In genomic region chr2:130840846-130841245, GRCm38 (mm10) we compare ENCODE assay signal across 8 mouse cellular contexts.
DNase-seq lines count a peak whose midpoint lies in the region; ATAC-seq and TF ChIP-seq lines count a peak whose summit lies in the region.

No protein-coding gene starts in this region.

- no peaks in the 10 kb centered on the region for H3K9me3 ChIP-seq in ES-E14 (ENCODE audit: control insufficient read depth, insufficient read depth, low read depth, low read length)
- no peaks in the 10 kb centered on the region for H3K9me3 ChIP-seq in intestine, embryonic 16.5 days (ENCODE audit: control insufficient read depth, low read length)

- no peaks in the 10 kb centered on the region for H3K27me3 ChIP-seq in intestine, embryonic 16.5 days (replicated peaks; ENCODE audit: control insufficient read depth, insufficient read depth, low read length)
- no peaks in the 10 kb centered on the region; the same call in 1 of the 2 replicates for H3K27me3 ChIP-seq in splenic B cell, adult 2 months (ENCODE audit: control insufficient read depth, insufficient read depth, low read length, poor library complexity, severe bottlenecking)

- intact Hi-C loops in left cerebral cortex, postnatal 10 days (cut with DNase I), result loop anchor here (5.0 kb wide), 2 partner anchors 66 to 111 kb away; partner anchors contain the start of genes 4930402H24Rik and Atrn

- in situ Hi-C loops in ES-E14 (cut with MboI; ENCODE audit: low sequenced_read_pairs in 2 of 2, unreplicated experiment in 2 of 2), result no loop called here

- WGBS in intestine, embryonic 16.5 days, result 4% methylated on average over 4 of the region's 4 CpGs

- no peak overlapping the region for H3K9ac ChIP-seq in ES-E14 (ENCODE audit: insufficient read depth, low read depth, low read length, poor library complexity, severe bottlenecking)
- no peak overlapping the region for H3K9ac ChIP-seq in intestine, embryonic 16.5 days (ENCODE audit: low read depth, low read length)

- peak; percentile 21 for DNase-seq in ES-E14 (ENCODE audit: low read depth, low spot score)
- peak; percentile 93 for DNase-seq in cerebellum, adult 9-10 months
- peak; percentile 84 to 91 for DNase-seq in frontal cortex, adult 2 months (ENCODE audit: extremely low spot score in 1 of 2, low spot score in 1 of 2)
- peak; percentile 46 to 89 for DNase-seq in left cerebral cortex, postnatal 10 days (ENCODE audit: extremely low spot score in 1 of 2, low spot score in 2 of 2)
- DNase-seq in splenic B cell, adult 2 months (ENCODE audit: low read depth, low spot score), result peak; percentile 35
- DNase-seq in adrenal gland, postnatal 4 days (ENCODE audit: low spot score in 2 of 2), result no peak

- ATAC-seq in intestine, embryonic 16.5 days, result peak; percentile 52
- ATAC-seq in megakaryocyte-erythroid progenitor cell, adult 5-6 weeks (replicated peaks; ENCODE audit: low FRiP score, low TSS enrichment, poor library complexity, severe bottlenecking), result peak; percentile 65

- peak overlapping the region in 1 of 2 experiments; percentile 98; a peak in 1 of 4 replicates for H3K4me3 ChIP-seq in ES-E14 (ENCODE audit: insufficient read depth in 1 of 2, low read depth in 1 of 2, low read length in 2 of 2, poor library complexity in 1 of 2, severe bottlenecking in 1 of 2)
- peak overlapping the region; percentile 18 for H3K4me3 ChIP-seq in intestine, embryonic 16.5 days (ENCODE audit: low read length)

- H3K27ac ChIP-seq in ES-E14 (ENCODE audit: insufficient read depth, low read depth, low read length, poor library complexity, severe bottlenecking), result no peak overlapping the region
- H3K27ac ChIP-seq in intestine, embryonic 16.5 days (ENCODE audit: low read length), result peak overlapping the region; percentile 48; the same call in 1 of the 2 replicates

- H3K4me1 ChIP-seq in ES-E14 (ENCODE audit: control insufficient read depth in 2 of 2, insufficient read depth in 2 of 2, low read length in 2 of 2, poor library complexity in 1 of 2), result 0 out of 4 replicates have a peak, but pooled peaks cover 0 to 5% of the 10 kb centered on the region in 2 experiments
- peaks cover 13% of the 10 kb centered on the region for H3K4me1 ChIP-seq in intestine, embryonic 16.5 days (ENCODE audit: control insufficient read depth, insufficient read depth, low read length)

- no peaks in the 10 kb centered on the region for H3K36me3 ChIP-seq in ES-E14 (ENCODE audit: control insufficient read depth, insufficient read depth, low read length, poor library complexity, severe bottlenecking)
- no peaks in the 10 kb centered on the region for H3K36me3 ChIP-seq in intestine, embryonic 16.5 days (ENCODE audit: control insufficient read depth, insufficient read depth, low read length)
- H3K36me3 ChIP-seq in splenic B cell, adult 2 months (ENCODE audit: control insufficient read depth, insufficient read depth, low read length, poor library complexity, severe bottlenecking), result no peaks in the 10 kb centered on the region

- H3K4me2 ChIP-seq in intestine, embryonic 16.5 days (ENCODE audit: low read depth, low read length), result no peak overlapping the region; the same call in 1 of the 2 replicates

TF ChIP-seq in ES-E14, 5 proteins besides CTCF, POLR2A, EP300 and RAD21:
- TF ChIP-seq CHD2 (IDR thresholded peaks at IDR 0.05; ENCODE audit: low read depth, low read length) (0 out of 2 replicates have a peak, but pooled peaks have one; percentile 24), HCFC1 (IDR thresholded peaks at IDR 0.05; ENCODE audit: borderline replicate concordance, insufficient read depth, low read length) (no peak), MAFK (IDR thresholded peaks at IDR 0.05; ENCODE audit: insufficient read depth, low read depth, low read length) (no peak)

Comparison
In these comparisons a context has a peak if more than half of its experiments do, and no peak if none do; other contexts are left out.
1. DNase-seq: peak in ES-E14 (single experiment), cerebellum, adult 9-10 months (single experiment), frontal cortex, adult 2 months (2 of 2), left cerebral cortex, postnatal 10 days (2 of 2) and splenic B cell, adult 2 months (single experiment); none in adrenal gland, postnatal 4 days (0 of 2).